Mouse (Mus musculus): Measurements from ENCODE around the gene Cep164. TPM values are rescaled to one million over a fixed set of nuclear protein-coding genes. Genes with fewer than 3 reads are reported as not detected.

Gene Cep164
- total RNA-seq, 2 experiments from 2014 or later: 11.9 to 12.5 TPM

DNA sequence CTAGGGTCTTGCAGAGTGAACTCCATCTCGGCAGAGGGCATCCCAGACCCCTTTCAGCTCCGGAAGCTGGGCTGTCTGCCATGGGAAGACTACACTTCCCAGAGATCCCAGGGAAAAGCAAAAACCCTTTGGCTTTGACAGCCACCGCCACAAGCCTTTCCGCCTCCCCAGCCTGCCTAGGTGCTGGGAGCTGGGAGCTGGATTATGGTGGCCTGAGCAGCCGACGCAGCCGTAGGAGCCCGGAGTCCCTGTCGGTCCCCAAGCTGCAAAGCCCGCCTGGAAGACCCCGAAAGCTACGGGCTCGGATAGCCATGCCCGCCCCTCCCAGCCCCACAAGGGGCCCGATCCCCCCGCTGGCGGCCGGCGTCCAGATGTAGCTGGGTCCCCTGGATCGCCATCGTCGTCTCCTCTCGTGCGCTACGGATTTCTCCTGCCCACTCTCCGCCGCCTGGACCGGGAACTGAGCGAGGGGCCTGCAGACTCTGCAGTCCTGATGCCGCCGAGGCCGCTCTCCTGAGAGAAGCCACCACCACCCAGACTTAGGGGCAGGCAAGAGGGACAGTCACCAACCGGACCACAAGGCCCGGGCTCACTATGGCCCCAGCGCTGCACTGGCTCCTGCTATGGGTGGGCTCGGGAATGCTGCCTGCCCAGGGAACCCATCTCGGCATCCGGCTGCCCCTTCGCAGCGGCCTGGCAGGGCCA lies 10.1 kb upstream of the Cep164 start, which contains the start of gene Bace1:
Gene Bace1, plus strand, starts transcription at position 147 of the 705 bp plus-strand sequence.
- DNase-seq (ENCODE audit: low spot score in 2 of 2): peak; percentile 74 to 87

DNA sequence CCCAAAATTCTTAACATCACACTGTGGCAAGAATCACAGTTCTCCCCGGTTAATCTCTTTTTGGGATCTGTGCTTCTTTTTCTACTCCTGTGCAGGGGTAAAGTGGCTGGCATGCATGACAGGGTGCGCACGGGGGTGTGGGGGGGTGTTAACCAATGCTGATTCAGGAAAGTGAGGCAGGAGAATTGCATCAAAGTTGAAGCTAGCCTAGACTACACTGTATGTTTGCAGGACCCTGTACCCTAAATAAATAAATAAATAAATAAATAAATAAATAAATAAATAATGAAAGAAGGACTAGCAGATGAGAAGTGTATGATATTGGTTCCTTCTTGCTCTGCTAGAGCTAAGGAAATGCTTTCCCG lies 9.6 kb upstream of the Cep164 start:
- DNase-seq (ENCODE audit: low spot score in 2 of 2): no peak

DNA sequence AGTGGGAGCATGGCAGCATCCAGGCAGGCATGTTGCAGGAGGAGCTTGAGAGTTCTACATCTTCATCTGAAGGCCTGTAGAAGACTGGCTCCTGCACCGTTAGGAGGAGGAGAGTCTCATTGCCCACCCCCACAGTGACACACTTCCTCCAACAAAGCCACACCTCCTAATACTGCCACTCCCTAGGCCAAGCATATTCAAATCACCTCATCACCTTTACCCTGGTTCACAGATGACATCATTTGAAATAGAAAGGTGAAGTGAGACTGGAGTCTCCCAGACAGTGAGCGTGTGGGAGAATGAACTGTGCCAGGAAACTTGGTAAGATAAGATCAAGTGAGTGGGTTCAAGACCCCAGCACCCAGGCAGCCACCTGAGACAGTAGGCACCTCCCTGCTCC lies 5.0 kb upstream of the Cep164 start:
- no peak for DNase-seq (ENCODE audit: low spot score in 2 of 2)

DNA sequence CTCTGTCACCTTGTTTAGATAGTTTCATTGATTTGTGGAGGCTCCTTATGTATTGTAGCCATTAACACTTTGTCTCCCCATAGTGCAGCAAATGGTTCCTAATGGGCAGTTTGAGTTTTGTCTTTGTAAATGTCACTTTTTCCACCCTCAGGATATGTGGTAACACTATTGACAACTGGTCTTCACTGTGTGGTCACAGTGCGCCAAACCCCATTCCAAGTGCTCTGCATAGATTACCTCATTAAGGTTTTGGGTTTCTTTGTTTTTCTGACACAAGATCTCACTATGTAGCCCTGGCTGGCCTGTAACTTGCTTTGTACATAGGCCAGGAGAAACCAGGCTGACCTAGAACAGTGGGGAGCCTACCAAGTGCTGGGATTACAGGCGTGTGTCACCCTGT lies 4.4 kb upstream of the Cep164 start:
- no peak for DNase-seq (ENCODE audit: low spot score in 2 of 2)

DNA sequence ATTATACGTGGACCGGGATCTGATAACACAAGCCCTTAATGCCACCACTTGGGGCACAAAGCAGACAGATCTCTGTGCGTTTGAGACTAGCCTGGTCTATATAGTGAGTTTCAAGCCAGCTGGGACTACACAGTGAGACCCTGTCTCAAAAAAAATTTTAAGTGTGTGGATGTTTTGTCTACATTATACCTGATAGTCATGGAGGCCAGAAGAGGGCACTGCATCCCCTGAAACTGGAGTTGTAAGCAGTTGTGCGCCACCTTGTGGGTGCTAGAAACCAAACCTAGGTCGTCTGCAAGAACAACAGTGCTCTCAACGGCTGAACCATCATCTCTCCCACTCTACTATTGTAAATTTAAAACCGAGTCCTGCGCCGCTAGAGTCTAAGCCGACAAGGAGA lies 616 bp upstream of the Cep164 start:
- peak in 1 of 2 experiments; percentile 66 for DNase-seq (ENCODE audit: low spot score in 2 of 2)

DNA sequence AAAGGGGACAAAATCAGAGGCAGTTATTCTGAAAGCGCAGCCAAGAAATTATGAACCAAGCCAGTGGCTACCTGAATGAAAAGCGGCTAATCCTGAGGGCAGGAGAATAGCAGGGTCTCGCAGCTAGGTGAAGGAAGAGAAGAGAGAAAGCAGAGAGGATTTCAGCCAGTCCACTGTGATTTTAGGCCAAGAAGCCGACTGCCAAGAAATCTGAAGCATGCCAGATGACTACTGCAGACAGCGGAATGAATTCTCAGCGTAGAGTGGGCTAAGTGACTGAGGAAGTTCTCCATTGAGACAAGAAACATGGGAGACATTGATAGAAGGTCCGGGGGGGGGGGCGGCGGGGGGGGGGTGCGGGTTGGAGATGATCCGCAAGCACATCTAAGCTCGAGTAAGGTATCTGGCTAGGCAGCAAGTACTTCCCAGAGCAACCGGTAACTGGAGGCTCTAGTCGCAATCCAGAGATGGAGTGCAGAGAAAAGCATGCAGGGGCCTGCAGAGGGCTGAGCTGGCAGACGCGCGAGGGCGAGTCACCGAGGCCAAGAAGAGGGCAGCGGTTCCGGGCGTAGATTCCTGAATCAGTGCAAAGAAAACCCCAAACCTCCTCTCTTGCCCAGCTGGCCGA lies 714 bp downstream of the Cep164 start:
- peak in 1 of 2 experiments; percentile 48 for DNase-seq (ENCODE audit: low spot score in 2 of 2)

DNA sequence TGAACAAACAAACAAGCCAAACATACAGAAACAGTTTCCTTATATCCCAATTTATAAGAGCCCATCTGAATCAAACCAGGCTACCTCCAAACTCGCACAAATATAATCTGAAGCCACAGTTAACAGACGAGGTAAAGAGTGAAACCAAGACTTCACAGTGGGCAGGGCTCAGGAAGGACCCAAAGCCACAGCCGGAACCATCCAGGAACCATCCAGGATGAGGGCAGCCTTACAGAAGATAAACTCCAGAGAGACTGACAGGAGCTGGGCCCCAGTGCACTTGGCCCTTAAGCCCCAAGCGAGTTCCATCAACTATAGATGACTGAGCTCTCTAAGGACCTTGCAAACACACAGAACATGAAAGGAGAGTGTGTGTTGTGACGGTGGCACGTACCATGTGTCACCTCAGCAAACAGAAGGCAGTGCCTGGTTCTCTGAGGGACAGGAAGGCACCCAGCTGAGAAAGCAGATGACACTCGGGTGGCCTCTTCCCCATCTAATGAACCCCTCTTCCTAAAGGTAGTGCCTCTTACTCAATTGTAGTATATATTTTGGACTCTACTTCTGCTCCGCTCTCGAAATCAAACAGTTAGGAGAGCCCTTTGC lies 10.0 kb downstream of the Cep164 start:
- DNase-seq (ENCODE audit: low spot score in 2 of 2): no peak

- no peak for DNase-seq (ENCODE audit: low spot score in 2 of 2)
Observed at GRCm38 (mm10) chr9:45815525-45815924, 13.0 kb downstream of the Cep164 start.

DNA sequence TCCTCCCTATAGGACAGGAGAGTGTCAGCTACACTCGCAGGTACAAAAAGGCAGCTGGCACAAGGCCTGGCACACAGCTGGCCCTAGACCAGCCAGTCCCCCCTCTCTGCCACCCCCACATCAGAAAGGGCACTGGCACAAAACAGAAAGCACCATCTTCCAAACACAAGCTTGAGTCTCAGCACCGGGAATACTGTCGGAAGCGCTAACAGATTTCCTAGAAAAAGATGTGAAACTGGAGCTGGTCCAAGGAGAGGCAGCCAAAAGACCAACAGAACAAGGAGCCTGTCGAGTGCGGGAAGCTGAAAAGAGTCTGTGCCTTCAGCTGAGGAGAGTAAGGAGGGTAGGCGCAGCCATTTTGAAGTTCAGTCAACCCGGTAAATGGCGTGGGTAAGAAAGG lies 13.4 kb downstream of the Cep164 start:
- DNase-seq (ENCODE audit: low spot score in 2 of 2): no peak

GRCm38 (mm10) chr9:45811946-45812345 lies 16.5 kb downstream of the Cep164 start:
- DNase-seq (ENCODE audit: low spot score in 2 of 2): no peak

GRCm38 (mm10) chr9:45807761-45808160 lies 20.7 kb downstream of the Cep164 start:
- DNase-seq (ENCODE audit: low spot score in 2 of 2): no peak

DNA sequence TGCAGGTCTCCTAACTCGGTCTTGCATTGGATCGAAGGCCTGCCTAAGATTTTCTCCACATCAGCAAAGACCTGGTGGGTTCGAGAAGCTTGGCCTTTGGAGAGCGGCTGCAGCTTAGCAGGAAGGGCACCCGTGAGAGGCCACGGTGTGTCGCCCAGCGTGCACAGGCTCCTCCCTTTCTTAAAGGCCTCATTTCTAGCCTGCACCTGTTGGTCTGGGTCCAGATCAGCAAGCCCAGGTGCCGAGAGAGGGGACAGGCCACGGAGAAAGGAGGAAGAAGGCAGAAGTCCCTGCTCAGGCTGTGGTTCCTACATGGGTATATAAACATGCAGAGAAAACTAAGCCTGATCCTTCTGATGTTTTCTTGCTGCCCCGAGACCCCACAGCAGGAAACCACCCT lies 21.2 kb downstream of the Cep164 start:
- DNase-seq (ENCODE audit: low spot score in 2 of 2): no peak

DNA sequence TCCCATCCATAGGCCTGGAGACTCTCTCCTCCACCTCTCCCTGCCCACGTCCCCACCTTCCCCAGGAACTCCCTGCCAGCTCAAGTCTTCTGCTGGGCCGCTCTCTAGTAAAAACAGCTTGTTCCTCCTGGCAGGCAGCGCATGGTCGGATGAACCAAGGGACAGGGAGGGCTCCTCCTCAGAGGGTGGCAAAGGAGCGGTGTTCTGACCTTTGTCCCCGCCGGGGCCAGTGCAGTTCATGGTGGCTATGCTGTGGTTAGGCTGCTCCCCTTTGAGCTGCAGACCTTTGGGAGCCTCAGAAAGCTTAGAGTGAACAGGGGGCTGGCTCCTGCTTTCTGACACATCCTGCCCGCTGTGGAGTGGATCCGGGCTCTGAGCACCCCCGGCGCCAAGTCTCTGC lies 21.6 kb downstream of the Cep164 start:
- DNase-seq (ENCODE audit: low spot score in 2 of 2): no peak

DNA sequence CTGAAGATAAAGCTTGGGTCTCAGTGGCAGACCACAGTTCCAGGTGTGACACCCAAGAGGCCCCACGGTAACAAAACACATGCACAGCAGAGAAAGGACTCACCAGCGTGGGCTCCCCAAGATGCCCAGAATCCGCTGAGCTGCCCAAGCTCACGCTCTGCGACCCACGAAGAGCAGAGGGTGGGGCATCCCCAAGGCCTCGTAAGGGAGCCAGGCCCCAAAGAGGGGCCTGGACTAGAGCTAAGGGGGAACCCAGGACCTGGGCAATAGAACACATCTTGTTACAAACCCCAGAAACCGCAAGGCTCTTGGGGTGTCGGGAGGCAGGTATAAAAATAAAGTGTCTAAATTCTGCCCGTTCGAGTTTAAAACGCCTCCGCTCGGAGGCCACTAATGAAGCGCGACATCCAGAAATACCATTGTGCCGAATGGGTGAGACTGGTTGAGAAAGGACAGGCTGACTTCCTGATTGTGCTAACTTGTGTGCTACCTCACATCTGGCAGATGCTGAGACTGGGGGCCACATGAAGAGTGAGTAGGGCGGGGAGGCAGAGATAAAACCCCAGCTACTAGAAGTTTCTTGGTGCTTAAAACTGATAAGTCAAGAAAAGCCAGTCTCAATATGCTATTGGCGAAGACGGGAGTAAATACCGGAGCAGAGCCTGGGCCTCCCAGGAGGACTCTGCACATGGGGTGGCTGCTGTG lies 25.3 kb downstream of the Cep164 start:
- no peak for DNase-seq (ENCODE audit: low spot score in 2 of 2)

DNA sequence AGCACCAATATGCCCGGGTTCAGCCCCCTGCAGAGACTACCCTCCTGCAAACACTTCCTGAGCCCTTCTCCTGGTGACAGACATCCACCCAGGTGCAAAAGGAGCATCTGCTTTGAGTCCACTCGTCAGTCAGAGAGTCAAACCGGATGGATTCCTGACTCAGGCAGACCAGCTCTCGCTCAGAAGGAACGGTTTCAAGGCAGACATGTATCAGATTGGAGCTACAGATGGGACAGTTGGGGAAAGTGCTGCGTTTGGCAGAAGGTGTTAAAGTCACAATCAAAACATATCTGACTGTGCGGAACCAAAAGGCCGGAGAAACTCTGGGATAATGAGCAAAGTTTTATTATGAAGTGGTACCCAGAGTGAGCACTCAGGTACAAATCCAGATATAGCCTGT lies 29.1 kb downstream of the Cep164 start:
- no peak for DNase-seq (ENCODE audit: low spot score in 2 of 2)

DNA sequence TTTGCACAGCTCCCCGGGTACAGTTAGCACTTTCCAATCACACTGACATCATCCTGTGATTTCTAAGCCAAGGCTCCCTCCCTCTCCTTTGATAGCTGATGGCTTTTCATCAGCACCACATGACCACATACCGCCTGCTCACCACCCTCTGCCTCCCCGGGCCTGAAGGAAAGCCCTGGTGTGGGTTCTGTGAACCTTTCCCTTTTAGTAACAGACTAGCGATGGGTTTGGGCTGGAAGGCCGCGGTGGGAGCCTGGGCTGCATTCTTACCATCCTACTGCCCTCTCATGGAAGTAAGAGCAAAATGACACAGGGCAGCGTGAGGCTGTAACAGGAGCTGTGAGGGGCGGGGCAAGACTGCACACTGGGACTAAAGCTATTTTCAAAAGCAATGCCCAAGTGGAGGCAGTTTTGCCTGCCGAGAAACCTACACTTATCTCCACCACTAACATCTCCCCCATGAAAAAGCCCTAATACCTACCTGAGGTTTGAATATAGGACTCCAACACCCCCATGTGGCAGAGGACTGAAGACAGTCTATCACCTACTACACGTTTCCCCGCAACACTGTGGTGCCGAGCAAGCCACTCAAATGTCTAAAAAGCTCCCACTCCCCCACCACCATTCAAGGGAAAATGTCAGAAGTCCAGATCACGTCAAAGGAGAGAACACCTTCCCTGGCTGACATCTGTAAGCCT lies 29.9 kb downstream of the Cep164 start:
- DNase-seq (ENCODE audit: low spot score in 2 of 2): no peak

GRCm38 (mm10) chr9:45797271-45797670 lies 31.2 kb downstream of the Cep164 start:
- DNase-seq (ENCODE audit: low spot score in 2 of 2): no peak

GRCm38 (mm10) chr9:45795722-45796121 lies 32.8 kb downstream of the Cep164 start:
- DNase-seq (ENCODE audit: low spot score in 2 of 2): no peak

- DNase-seq (ENCODE audit: low spot score in 2 of 2): no peak
Observed at GRCm38 (mm10) chr9:45793697-45794096, 34.8 kb downstream of the Cep164 start.

DNA sequence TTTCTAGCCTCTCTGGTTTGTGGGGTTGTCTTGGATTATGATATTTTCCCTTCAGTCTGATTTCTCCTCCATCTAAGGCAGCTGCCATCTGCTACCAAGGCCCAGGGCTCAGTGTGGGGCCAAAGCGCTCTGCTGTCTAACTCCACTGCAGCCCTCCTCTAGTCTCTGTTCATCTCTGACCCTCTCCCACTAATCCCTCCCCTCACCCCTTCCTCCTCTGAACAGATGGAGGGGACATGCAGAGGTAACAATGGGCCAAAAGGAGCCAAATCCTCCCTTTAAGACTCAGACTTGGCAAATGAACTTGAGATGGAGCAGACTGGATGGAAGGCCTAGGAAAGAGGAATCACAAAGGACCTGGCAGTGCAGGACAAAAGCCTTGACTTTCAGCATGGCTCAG lies 36.3 kb downstream of the Cep164 start:
- no peak for DNase-seq (ENCODE audit: low spot score in 2 of 2)

DNA sequence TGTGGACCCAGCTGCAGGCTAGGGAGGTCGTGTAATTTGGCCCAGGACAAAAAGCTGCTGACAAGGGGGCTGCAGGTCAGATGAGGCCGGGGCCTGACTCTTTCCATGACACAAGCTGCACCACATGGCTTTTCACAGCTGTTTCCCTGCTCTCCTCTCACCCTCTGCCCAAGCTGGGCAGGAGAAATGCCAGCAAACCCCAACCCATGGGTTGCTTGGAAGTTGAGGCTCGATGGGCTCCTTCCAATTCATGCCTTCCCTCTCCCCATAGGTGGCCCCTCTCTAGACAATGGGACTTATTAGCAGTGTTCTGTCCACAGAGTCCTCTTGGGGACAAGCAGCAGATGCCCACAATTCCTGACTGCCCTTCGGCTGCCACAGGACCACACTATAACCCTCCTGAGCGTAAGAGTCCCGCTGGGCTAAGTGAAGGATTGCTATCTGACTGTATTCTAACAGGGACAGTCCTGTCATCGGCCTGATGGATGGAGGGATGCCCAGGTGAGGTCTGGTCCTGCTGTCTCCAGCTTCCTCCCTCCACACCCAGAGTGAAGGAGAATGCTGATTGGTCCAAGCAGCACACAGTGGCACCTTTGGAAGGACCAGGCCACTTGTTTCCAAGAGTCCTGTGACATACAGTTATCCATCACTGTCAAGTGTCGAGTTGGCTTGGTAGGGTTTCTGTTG lies 36.9 kb downstream of the Cep164 start:
- DNase-seq (ENCODE audit: low spot score in 2 of 2): no peak

Measured in gastrocnemius, postnatal 4 days (tissue).